Mouse (Mus musculus) gastrocnemius, postnatal 14 days (tissue): ENCODE results near the gene Tekt2. TPM values are rescaled to one million over a fixed set of nuclear protein-coding genes. Genes with fewer than 3 reads are reported as not detected.

Experiments
- DNase-seq: peaks from one replicate; pipeline ENCODE4 v3.0.0; 2021; ENCODE audit warnings: mixed read lengths
- intact Hi-C: fragments of 180-260 bp; cut with DNase I; formaldehyde crosslinking; loops from one replicate; pipeline ENCODE4 v1.15.1; 2025; ENCODE audit warnings: low total_unique reads
- long read RNA-seq, 2 experiments: library from polyadenylated mRNA; stranded (forward); transcript quantifications; one replicate each; pipeline ENCODE4 v2.0.0; 2021
- total RNA-seq, 2 experiments: library from RNA; stranded (reverse); gene quantifications; 2 replicates each; pipeline ENCODE4 v1.2.3; 2021

The Tekt2 gene
- total RNA-seq: 1 to 10 TPM in 1 of 2 experiments, under 1 TPM in 1; 0.74 to 1.1 TPM
- long read RNA-seq, experiment 1: 0 reads
- long read RNA-seq, experiment 2: 0 reads

GRCm38 (mm10) chr4:126325281-126325861 is at the start of gene Tekt2:
Gene Tekt2, minus strand, starts transcription at chr4:126325688.
- intact Hi-C loops: no loop called here
- peak; percentile 47 for DNase-seq

GRCm38 (mm10) chr4:126371497-126371896 is 46.0 kb upstream of the Tekt2 start:
- intact Hi-C loops: no loop called here
- no peak for DNase-seq

GRCm38 (mm10) chr4:126360069-126360468 is 34.6 kb upstream of the Tekt2 start:
- intact Hi-C loops: no loop called here
- no peak for DNase-seq

- no peak for DNase-seq
- intact Hi-C loops: no loop called here
Measured at GRCm38 (mm10) chr4:126343451-126343850, 18.0 kb upstream of the Tekt2 start.

GRCm38 (mm10) chr4:126339461-126339860 is 14.0 kb upstream of the Tekt2 start:
- intact Hi-C loops: no loop called here

GRCm38 (mm10) chr4:126332358-126332757 is 6.9 kb upstream of the Tekt2 start:
- intact Hi-C loops: no loop called here
- no peak for DNase-seq

More at GRCm38 (mm10) chr4:126339461-126339860, 14.0 kb upstream of the Tekt2 start:
- no peak for DNase-seq

- intact Hi-C loops: no loop called here
Measured at GRCm38 (mm10) chr4:126331751-126332150, 6.3 kb upstream of the Tekt2 start.

GRCm38 (mm10) chr4:126330295-126330694 is 4.8 kb upstream of the Tekt2 start:
- intact Hi-C loops: no loop called here
- DNase-seq: no peak

More at GRCm38 (mm10) chr4:126331751-126332150, 6.3 kb upstream of the Tekt2 start:
- DNase-seq: no peak

GRCm38 (mm10) chr4:126326036-126326435 is 548 bp upstream of the Tekt2 start:
- DNase-seq: no peak
- intact Hi-C loops: no loop called here

GRCm38 (mm10) chr4:126324861-126325260 is 627 bp downstream of the Tekt2 start:
- no peak for DNase-seq
- intact Hi-C loops: no loop called here

- intact Hi-C loops: no loop called here
- no peak for DNase-seq
Measured at GRCm38 (mm10) chr4:126322646-126323045, 2.8 kb downstream of the Tekt2 start.

GRCm38 (mm10) chr4:126321854-126322511 is 3.5 kb downstream of the Tekt2 start:
- DNase-seq: no peak
- intact Hi-C loops: no loop called here

- intact Hi-C loops: no loop called here
- peak; percentile 99 for DNase-seq
Measured at GRCm38 (mm10) chr4:126321111-126321853, 4.2 kb downstream of the Tekt2 start, which contains the start of gene Adprhl2. Gene Adprhl2, minus strand, starts transcription at chr4:126321703.

GRCm38 (mm10) chr4:126319806-126320205 is 5.7 kb downstream of the Tekt2 start:
- no peak for DNase-seq
- intact Hi-C loops: no loop called here

- no peak for DNase-seq
- intact Hi-C loops: no loop called here
Measured at GRCm38 (mm10) chr4:126316443-126317040, 8.9 kb downstream of the Tekt2 start.

GRCm38 (mm10) chr4:126315931-126316330 is 9.6 kb downstream of the Tekt2 start:
- intact Hi-C loops: no loop called here
- DNase-seq: no peak

GRCm38 (mm10) chr4:126314393-126314792 is 11.1 kb downstream of the Tekt2 start:
- intact Hi-C loops: loop anchor here (5.0 kb wide), 2 partner anchors 37 to 92 kb away; no protein-coding TSS in a partner anchor
- DNase-seq: peak; percentile 57

GRCm38 (mm10) chr4:126313202-126313601 is 12.3 kb downstream of the Tekt2 start:
- DNase-seq: no peak
- intact Hi-C loops: loop anchor here (5.0 kb wide), 2 partner anchors 36 to 91 kb away; no protein-coding TSS in a partner anchor

- DNase-seq: no peak
- intact Hi-C loops: loop anchor here (5.0 kb wide), 2 partner anchors 34 to 89 kb away; no protein-coding TSS in a partner anchor
Measured at GRCm38 (mm10) chr4:126311566-126312200, 13.8 kb downstream of the Tekt2 start.
